Mouse (Mus musculus) R1 (cell line): Measurements from ENCODE around the gene Akr1b3.

Source experiments
- DNase-seq: peaks from one replicate; pipeline ENCODE4 v3.0.0-alpha.2; 2018; ENCODE audit warnings: low read depth, low spot score

Akr1b3 gene

GRCm38 (mm10) chr6:34270717-34271116 is 46.6 kb downstream of the Akr1b3 start:
- no peak for DNase-seq

GRCm38 (mm10) chr6:34258546-34258945 is 58.7 kb downstream of the Akr1b3 start:
- DNase-seq = no peak
